Mouse (Mus musculus) cerebellum, adult (tissue): ENCODE results near the gene 1700022I11Rik.

Source experiments
- ATAC-seq: cut with Nextera tagmentation; 2 replicates; pipeline ENCODE4 v1.9.2; 2017; ENCODE audit warnings: mild to moderate bottlenecking, moderate library complexity, mixed read lengths; ENCODE audit not compliant: insufficient number of reproducible peaks, low FRiP score, low TSS enrichment

The 1700022I11Rik gene

GRCm38 (mm10) chr4:43031237-43031995 lies 62.0 kb downstream of the 1700022I11Rik start, which contains the start of gene Stoml2:
Gene Stoml2, minus strand, starts transcription at chr4:43031710.
- ATAC-seq, result peak; percentile 87

- no peak for ATAC-seq
Observed at GRCm38 (mm10) chr4:43032501-43032900, 63.1 kb downstream of the 1700022I11Rik start.
